Mouse (Mus musculus) lung, postnatal 4 days (tissue): ENCODE data around the gene Ergic3.

Source experiments
- DNase-seq, 2 experiments: peaks; one replicate each; pipeline ENCODE4 v3.0.0; 2021

The Ergic3 gene

GRCm38 (mm10) chr2:156066126-156066525 is 58.3 kb downstream of the Ergic3 start:
- no peak for DNase-seq
